Mouse (Mus musculus) right cerebral cortex, postnatal 10 days (tissue): ENCODE results near the gene Vegfb.

ENCODE experiments used
- DNase-seq, 2 experiments: peaks; one replicate each; pipeline ENCODE4 v3.0.0; 2021; ENCODE audit warnings: low spot score in 2 of 2

Vegfb gene

GRCm38 (mm10) chr19:6972247-6972917 is 15.1 kb downstream of the Vegfb start:
- DNase-seq: no peak

GRCm38 (mm10) chr19:6971644-6972043 is 15.8 kb downstream of the Vegfb start:
- no peak for DNase-seq

- no peak for DNase-seq
These were observed 16.9 kb downstream of the Vegfb start for GRCm38 (mm10) chr19:6970460-6971085.

- peak; percentile 51 to 64 for DNase-seq
These were observed 17.6 kb downstream of the Vegfb start for GRCm38 (mm10) chr19:6969665-6970381.

GRCm38 (mm10) chr19:6969291-6969664 is 18.2 kb downstream of the Vegfb start:
- DNase-seq: no peak

- DNase-seq: no peak
These were observed 18.8 kb downstream of the Vegfb start for GRCm38 (mm10) chr19:6968491-6969271.

- no peak for DNase-seq
These were observed 31.0 kb downstream of the Vegfb start for GRCm38 (mm10) chr19:6956461-6956860.

- no peak for DNase-seq
These were observed 32.0 kb downstream of the Vegfb start for GRCm38 (mm10) chr19:6955424-6955823.

GRCm38 (mm10) chr19:6954046-6954445 is 33.4 kb downstream of the Vegfb start:
- peak in 1 of 2 experiments; percentile 51 for DNase-seq

GRCm38 (mm10) chr19:6952712-6953037 is 34.8 kb downstream of the Vegfb start:
- DNase-seq: no peak

- peak; percentile 85 to 89 for DNase-seq
These were observed 35.3 kb downstream of the Vegfb start for GRCm38 (mm10) chr19:6951994-6952711.

GRCm38 (mm10) chr19:6951381-6951968 is 36.0 kb downstream of the Vegfb start:
- peak; percentile 96 to 97 for DNase-seq

GRCm38 (mm10) chr19:6950613-6951153 is 36.8 kb downstream of the Vegfb start:
- peak; percentile 66 to 68 for DNase-seq

- DNase-seq: no peak
These were observed 37.5 kb downstream of the Vegfb start for GRCm38 (mm10) chr19:6949951-6950350.

GRCm38 (mm10) chr19:6949532-6949931 is 37.9 kb downstream of the Vegfb start:
- DNase-seq: no peak

GRCm38 (mm10) chr19:6948186-6948585 is 39.3 kb downstream of the Vegfb start:
- no peak for DNase-seq

GRCm38 (mm10) chr19:6947742-6948141 is 39.7 kb downstream of the Vegfb start:
- DNase-seq: no peak

- no peak for DNase-seq
These were observed 43.7 kb downstream of the Vegfb start for GRCm38 (mm10) chr19:6943709-6944108.

GRCm38 (mm10) chr19:6942764-6943163 is 44.7 kb downstream of the Vegfb start:
- DNase-seq: peak in 1 of 2 experiments; percentile 35

- DNase-seq: peak; percentile 95 to 96
These were observed 45.2 kb downstream of the Vegfb start, which contains the start of gene Gpr137 for GRCm38 (mm10) chr19:6942249-6942691. Gpr137 (minus strand) TSS chr19:6942480.
